Mouse (Mus musculus) embryonic fibroblast, embryonic 13.5 days (primary cell): ENCODE data around the gene Olfr782. TPM values are rescaled to one million over a fixed set of nuclear protein-coding genes. Genes with fewer than 3 reads are reported as not detected.
"Not testable (repeated sequence)": the region's sequence is repeated elsewhere in the genome, so short reads cannot be mapped to it uniquely, and the experiment has no call there.

Experiments
- H3K27ac ChIP-seq: 2 replicates; pipeline ENCODE4 v1.5.1; 2012; ENCODE audit warnings: low read length, control low read depth, inconsistent platforms; ENCODE audit not compliant: insufficient read depth
- H3K4me1 ChIP-seq: 2 replicates; pipeline ENCODE4 v1.6.1; 2011; ENCODE audit warnings: low read length; ENCODE audit not compliant: control insufficient read depth, insufficient read depth
- H3K4me3 ChIP-seq: 2 replicates; pipeline ENCODE4 v1.5.1; 2011; ENCODE audit warnings: mild to moderate bottlenecking, control low read depth, low read length; ENCODE audit not compliant: insufficient read depth
- CTCF ChIP-seq: IDR thresholded peaks from 2 replicates; pipeline ENCODE4 v1.5.1; 2011; ENCODE audit warnings: mild to moderate bottlenecking, control low read depth, low read length, moderate library complexity, borderline replicate concordance; ENCODE audit not compliant: insufficient read depth
- POLR2A ChIP-seq: IDR thresholded peaks from 2 replicates; pipeline ENCODE4 v1.6.1; 2011; ENCODE audit warnings: low read depth, mild to moderate bottlenecking, control low read depth, low read length, moderate library complexity
- polyA plus RNA-seq: library from polyadenylated mRNA; stranded (reverse); fragments of >200 nt; gene quantifications from 2 replicates; pipeline ENCODE4 v1.2.4, GENCODE M21; 2011; ENCODE audit warnings: low read depth; ENCODE audit not compliant: missing spikeins, insufficient read length

Gene Olfr782
- not detected in 2 replicates for polyA plus RNA-seq

- TF ChIP-seq POLR2A (no peak), CTCF (no peak)
- Histone ChIP-seq H3K27ac (no peak within 1 kb of the TSS), H3K4me3 (no peak within 1 kb of the TSS), H3K4me1 (no peaks in the 10 kb centered on the region)
These were observed at the start of gene Olfr782 for GRCm38 (mm10) chr10:129348550-129348949. Gene Olfr782, plus strand, starts transcription at chr10:129348850.

DNA sequence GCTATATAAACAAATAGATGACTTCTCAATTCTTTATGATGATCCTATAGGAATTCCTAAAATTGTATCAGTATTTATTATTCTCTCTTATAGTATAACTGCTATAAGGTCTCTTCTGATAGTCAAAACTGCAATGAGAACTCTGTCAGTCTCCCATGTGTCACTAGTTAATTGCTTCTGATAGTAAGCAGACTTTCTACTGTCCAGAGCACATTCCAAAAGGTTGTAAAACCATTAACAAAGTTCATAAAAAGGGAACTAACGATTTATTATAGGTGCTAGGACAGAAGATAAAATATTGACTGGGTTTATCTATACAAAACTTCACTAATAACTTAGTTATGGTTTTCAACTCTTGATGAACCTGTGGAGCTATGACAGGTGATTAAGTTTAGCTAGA is 35.7 kb upstream of the Olfr782 start:
- H3K27ac ChIP-seq, H3K4me3 ChIP-seq, H3K4me1 ChIP-seq: not testable (repeated sequence)

GRCm38 (mm10) chr10:129313521-129313920 is 35.1 kb upstream of the Olfr782 start:
- H3K27ac ChIP-seq, H3K4me1 ChIP-seq, H3K4me3 ChIP-seq: not testable (repeated sequence)

GRCm38 (mm10) chr10:129317817-129318216 is 30.8 kb upstream of the Olfr782 start, which contains the start of gene Olfr780:
Gene Olfr780, plus strand, starts transcription at chr10:129318117.
- no peaks in the 10 kb centered on the region for H3K4me1 ChIP-seq
- no peak within 1 kb of the TSS for H3K27ac ChIP-seq
- TF ChIP-seq POLR2A (no peak), CTCF (no peak)
- no peak within 1 kb of the TSS for H3K4me3 ChIP-seq

DNA sequence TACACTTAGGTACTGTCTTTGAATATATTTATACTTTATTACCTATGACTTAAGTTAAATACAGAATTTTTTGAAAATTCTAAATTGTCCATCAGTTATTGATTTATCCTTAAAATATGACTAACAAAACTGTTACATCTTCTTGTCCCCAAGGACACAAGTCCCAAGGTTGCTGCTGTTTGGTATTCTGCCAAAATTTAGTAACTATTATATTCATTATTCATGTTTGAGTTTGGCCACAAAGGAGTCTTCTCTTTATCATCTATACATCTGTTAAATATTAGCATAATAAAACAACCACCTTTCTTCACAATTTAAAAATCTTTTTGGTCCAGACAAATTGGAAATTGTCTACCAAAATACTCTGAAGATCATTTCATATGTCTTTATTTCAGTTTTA is 20.1 kb upstream of the Olfr782 start, which contains the start of gene Olfr781:
Gene Olfr781 (plus strand): TSS at position 301 of the 400 bp plus-strand sequence.
- TF ChIP-seq POLR2A (no peak), CTCF (no peak)

GRCm38 (mm10) chr10:129352475-129352874 is 3.8 kb downstream of the Olfr782 start:
- not testable (repeated sequence) for H3K4me1 ChIP-seq, H3K4me3 ChIP-seq, H3K27ac ChIP-seq

More for the DNA sequence above, 20.1 kb upstream of the Olfr782 start, which contains the start of gene Olfr781:
- no peak within 1 kb of the TSS for H3K4me3 ChIP-seq
- no peaks in the 10 kb centered on the region for H3K4me1 ChIP-seq
- H3K27ac ChIP-seq = no peak within 1 kb of the TSS

DNA sequence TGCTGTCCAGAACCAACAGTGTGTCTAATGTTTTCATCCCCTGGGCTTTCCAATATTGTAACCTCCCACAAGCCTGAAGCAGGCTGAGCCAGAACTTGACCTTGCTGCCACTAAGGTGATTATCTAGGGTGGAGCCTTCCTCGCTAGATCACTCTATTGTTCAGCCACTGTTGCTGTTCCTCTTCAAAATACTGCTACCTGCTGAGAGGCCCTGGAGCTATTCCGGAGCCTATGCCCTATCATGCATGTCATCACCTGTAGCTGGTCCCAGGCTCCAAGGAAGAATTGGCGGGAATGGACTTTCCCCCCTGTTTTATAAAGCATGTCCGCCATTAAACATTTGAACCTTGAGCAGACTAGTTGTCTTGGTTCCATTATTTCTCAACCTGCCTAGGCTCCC is 7.8 kb downstream of the Olfr782 start:
- H3K27ac ChIP-seq, H3K4me3 ChIP-seq, H3K4me1 ChIP-seq: not testable (repeated sequence)

DNA sequence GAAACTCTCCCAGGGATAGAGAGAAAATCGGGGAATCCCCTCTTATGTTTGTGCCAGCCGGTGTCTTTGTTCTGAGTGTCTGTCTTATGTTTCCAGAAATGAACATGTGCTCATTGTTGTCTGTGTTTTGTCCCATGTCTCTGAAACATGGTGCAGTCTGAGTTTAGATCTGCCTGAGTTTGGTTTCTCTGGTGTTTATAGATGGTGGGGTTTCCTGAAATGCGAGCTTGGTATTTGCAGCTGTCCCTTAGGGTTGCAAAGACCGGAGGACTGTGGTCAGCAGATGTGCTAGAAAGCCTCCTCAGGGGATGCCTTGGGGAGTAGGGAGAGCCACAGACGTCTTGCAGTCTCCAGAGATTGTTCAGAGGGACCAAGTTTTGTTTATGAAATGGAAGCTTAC is 8.7 kb downstream of the Olfr782 start:
- TF ChIP-seq POLR2A (no peak), CTCF (no peak)
- Histone ChIP-seq H3K27ac (no peak overlapping the region), H3K4me3 (no peak overlapping the region), H3K4me1 (no peaks in the 10 kb centered on the region)

- not testable (repeated sequence) for H3K4me3 ChIP-seq, H3K27ac ChIP-seq, H3K4me1 ChIP-seq
These were observed 25.4 kb downstream of the Olfr782 start for GRCm38 (mm10) chr10:129374051-129374450.

DNA sequence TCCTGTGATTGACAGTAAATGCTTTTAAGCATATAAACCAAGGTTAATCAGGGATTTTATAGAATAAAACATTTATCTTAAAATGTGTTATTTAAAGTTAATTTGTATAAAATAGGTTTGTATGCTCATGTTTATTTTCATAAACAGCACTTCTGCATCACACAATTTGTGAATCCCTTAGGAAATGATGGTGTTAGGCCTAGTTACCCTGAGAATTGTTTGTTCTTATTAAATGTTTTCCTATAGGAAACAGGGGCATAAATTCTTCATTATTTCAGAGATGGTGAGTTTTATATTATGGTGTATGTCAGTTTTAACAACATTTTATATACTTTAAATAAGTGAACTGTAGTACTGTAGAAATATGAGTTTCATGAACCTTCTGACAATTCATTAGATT is 35.1 kb downstream of the Olfr782 start, which contains the start of gene Olfr784:
Gene Olfr784 (plus strand): TSS at position 301 of the 400 bp plus-strand sequence.
- no peak within 1 kb of the TSS for H3K4me3 ChIP-seq
- TF ChIP-seq POLR2A (no peak), CTCF (no peak)
- no peak within 1 kb of the TSS for H3K27ac ChIP-seq
- no peaks in the 10 kb centered on the region for H3K4me1 ChIP-seq

GRCm38 (mm10) chr10:129400892-129401291 is 52.2 kb downstream of the Olfr782 start:
- no peak overlapping the region for H3K27ac ChIP-seq
- TF ChIP-seq CTCF = no peak
- no peaks in the 10 kb centered on the region for H3K4me1 ChIP-seq
- no peak overlapping the region for H3K4me3 ChIP-seq

Other genes with a start within 250 kb of the Olfr782 start
- not detected in 2 replicates for gene Olfr768, start 249.5 kb upstream of the Olfr782 start, polyA plus RNA-seq
- not detected in 2 replicates for gene Olfr769, start 231.0 kb upstream of the Olfr782 start, polyA plus RNA-seq
- gene Olfr770, start 209.9 kb upstream of the Olfr782 start, polyA plus RNA-seq = not detected in 2 replicates
- gene Olfr771, start 184.1 kb upstream of the Olfr782 start, polyA plus RNA-seq = not detected in 2 replicates
- gene Olfr772, start 170.9 kb upstream of the Olfr782 start, polyA plus RNA-seq = not detected in 2 replicates
- gene Olfr773, start 161.4 kb upstream of the Olfr782 start, polyA plus RNA-seq = not detected in 2 replicates
- not detected in 2 replicates for gene Olfr774, start 112.6 kb upstream of the Olfr782 start, polyA plus RNA-seq
- not detected in 2 replicates for gene Olfr775, start 100.4 kb upstream of the Olfr782 start, polyA plus RNA-seq
- not detected in 2 replicates for gene Olfr776, start 89.7 kb upstream of the Olfr782 start, polyA plus RNA-seq
- gene Olfr777, start 77.4 kb upstream of the Olfr782 start, polyA plus RNA-seq = not detected in 2 replicates
- not detected in 2 replicates for gene Olfr780, start 30.7 kb upstream of the Olfr782 start, polyA plus RNA-seq
- not detected in 2 replicates for gene Olfr781, start 20.0 kb upstream of the Olfr782 start, polyA plus RNA-seq
- gene Olfr784, start 35.2 kb downstream of the Olfr782 start, polyA plus RNA-seq = not detected in 2 replicates
- not detected in 2 replicates for gene Olfr785, start 56.6 kb downstream of the Olfr782 start, polyA plus RNA-seq
- not detected in 2 replicates for gene Olfr786, start 78.5 kb downstream of the Olfr782 start, polyA plus RNA-seq
- gene Olfr787, start 113.0 kb downstream of the Olfr782 start, polyA plus RNA-seq = not detected in 2 replicates
- gene Olfr788, start 122.1 kb downstream of the Olfr782 start, polyA plus RNA-seq = not detected in 2 replicates
- not detected in 2 replicates for gene Olfr789, start 135.9 kb downstream of the Olfr782 start, polyA plus RNA-seq
- gene Olfr790, start 149.6 kb downstream of the Olfr782 start, polyA plus RNA-seq = not detected in 2 replicates
- gene Olfr791, start 172.9 kb downstream of the Olfr782 start, polyA plus RNA-seq = not detected in 2 replicates
- not detected in 2 replicates for gene Olfr792, start 190.3 kb downstream of the Olfr782 start, polyA plus RNA-seq
- not detected in 2 replicates for gene Olfr794, start 218.8 kb downstream of the Olfr782 start, polyA plus RNA-seq